Mouse (Mus musculus): ENCODE results near the gene Rbbp8nl. TPM values are rescaled to one million over a fixed set of nuclear protein-coding genes. Genes with fewer than 3 reads are reported as not detected.

Rbbp8nl gene
- polyA plus RNA-seq, 1 experiment, result not detected

DNA sequence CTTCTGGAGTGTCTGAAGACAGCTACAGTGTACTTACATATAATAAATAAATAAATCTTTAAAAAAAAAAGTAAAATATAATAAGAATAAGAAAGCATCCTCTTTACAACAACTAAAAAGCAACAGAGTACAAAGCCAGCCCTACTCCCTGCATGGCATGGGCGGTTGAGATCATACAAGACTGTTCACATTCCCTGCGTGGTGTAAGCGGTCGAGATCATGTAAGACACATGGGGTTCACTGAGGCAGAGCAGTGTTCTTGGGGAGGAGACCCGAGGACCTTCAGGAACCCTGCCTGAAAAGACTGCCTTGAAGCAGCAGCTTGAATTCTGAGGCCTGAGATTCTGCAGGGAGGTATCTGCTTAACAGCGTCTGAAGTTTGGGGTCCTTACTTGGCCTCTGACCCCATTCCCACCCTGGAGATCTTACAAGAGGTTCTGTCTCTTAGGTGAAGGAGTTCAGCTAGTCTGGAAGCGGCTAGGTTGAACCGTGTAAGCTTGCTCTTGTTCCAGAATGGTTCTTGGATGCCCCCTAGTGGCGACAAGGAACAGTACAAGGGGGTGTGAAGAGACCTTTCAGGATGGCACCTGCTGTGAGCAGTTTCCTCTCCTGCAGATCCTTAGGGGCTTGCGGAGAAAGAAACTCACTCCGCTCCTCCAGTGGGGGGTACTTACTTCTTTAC is 38.6 kb downstream of the Rbbp8nl start:
- Histone ChIP-seq H3K27me3 (ENCODE audit: control insufficient read depth, insufficient read depth, insufficient read length) (no peaks in the 10 kb centered on the region), H3K4me3 (no peak overlapping the region), H3K4me2 (ENCODE audit: low read depth) (peak overlapping the region; percentile 12), H3K36me3 (ENCODE audit: control insufficient read depth, insufficient read depth) (no peaks in the 10 kb centered on the region), H3K79me2 (ENCODE audit: control insufficient read depth, insufficient read depth) (no peaks in the 10 kb centered on the region), H3ac (ENCODE audit: control insufficient read depth, insufficient read length) (no peak overlapping the region)
- TF ChIP-seq MYOD1 (IDR thresholded peaks at IDR 0.05; ENCODE audit: control insufficient read depth in 1 of 3, insufficient read length in 2 of 3, low read depth in 2 of 3) (peak in 1 of 3 experiments; percentile 30), MAX (IDR thresholded peaks at IDR 0.05; ENCODE audit: low read depth) (no peak), SRF (IDR thresholded peaks at IDR 0.05; ENCODE audit: control insufficient read depth, insufficient read length, low read depth) (no peak), USF1 (IDR thresholded peaks at IDR 0.05; ENCODE audit: low read depth) (no peak)

- Histone ChIP-seq H3K27me3 (ENCODE audit: control insufficient read depth, insufficient read depth, insufficient read length) (no peaks in the 10 kb centered on the region), H3K4me2 (ENCODE audit: low read depth) (no peak overlapping the region), H3K36me3 (ENCODE audit: control insufficient read depth, insufficient read depth) (no peaks in the 10 kb centered on the region), H3K79me2 (ENCODE audit: control insufficient read depth, insufficient read depth) (no peaks in the 10 kb centered on the region), H3ac (ENCODE audit: control insufficient read depth, insufficient read length) (no peak overlapping the region), H3K4me3 (no peak overlapping the region)
- no peak for TF ChIP-seq CEBPB (IDR thresholded peaks at IDR 0.05; ENCODE audit: insufficient read depth, poor library complexity, severe bottlenecking)
- TF ChIP-seq REST (IDR thresholded peaks at IDR 0.05; ENCODE audit: insufficient read depth, insufficient read length), result no peak
- no peak for TF ChIP-seq TCF3 (IDR thresholded peaks at IDR 0.05; ENCODE audit: insufficient read length, low read depth)
- TF ChIP-seq TCF12 (IDR thresholded peaks at IDR 0.05; ENCODE audit: insufficient read depth, poor library complexity, severe bottlenecking), result no peak
- TF ChIP-seq SRF (IDR thresholded peaks at IDR 0.05; ENCODE audit: control insufficient read depth, insufficient read length, low read depth), result no peak
- TF ChIP-seq MYOD1 (IDR thresholded peaks at IDR 0.05; ENCODE audit: control insufficient read depth in 1 of 3, insufficient read length in 2 of 3, low read depth in 2 of 3), result no peak
- TF ChIP-seq POLR2AphosphoS2 (IDR thresholded peaks at IDR 0.05; ENCODE audit: insufficient read length, low read depth), result no peak
- TF ChIP-seq E2F4 (IDR thresholded peaks at IDR 0.05; ENCODE audit: insufficient read depth), result no peak
- TF ChIP-seq POLR2A (IDR thresholded peaks at IDR 0.05; ENCODE audit: insufficient read length, low read depth), result no peak
Observed at GRCm38 (mm10) chr2:180248947-180249660, 40.6 kb downstream of the Rbbp8nl start.

DNA sequence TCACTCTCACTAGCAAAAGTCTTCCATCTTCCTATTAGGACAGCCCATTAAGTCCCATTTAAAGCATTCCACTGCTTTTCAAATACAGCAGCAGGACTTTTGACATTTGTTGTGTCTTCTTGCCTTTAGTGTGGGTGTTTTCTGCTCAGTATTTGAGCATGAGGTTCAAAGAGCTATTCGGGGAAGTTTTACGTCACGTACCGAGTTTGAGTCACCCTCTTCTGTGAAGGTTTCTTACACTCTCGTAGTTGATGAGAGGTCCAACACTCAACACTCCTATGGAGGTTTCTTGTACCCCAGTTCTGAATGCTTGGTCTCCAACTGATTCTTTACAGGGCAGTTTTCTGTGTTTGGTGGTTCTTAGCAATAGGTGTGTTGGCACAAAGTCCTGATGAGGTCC is 41.8 kb downstream of the Rbbp8nl start:
- TF ChIP-seq MYOD1 (IDR thresholded peaks at IDR 0.05; ENCODE audit: control insufficient read depth in 1 of 3, insufficient read length in 2 of 3, low read depth in 2 of 3) (no peak), POLR2A (IDR thresholded peaks at IDR 0.05; ENCODE audit: insufficient read length, low read depth) (no peak), POLR2AphosphoS2 (IDR thresholded peaks at IDR 0.05; ENCODE audit: insufficient read length, low read depth) (no peak), SRF (IDR thresholded peaks at IDR 0.05; ENCODE audit: control insufficient read depth, insufficient read length, low read depth) (no peak), CEBPB (IDR thresholded peaks at IDR 0.05; ENCODE audit: insufficient read depth, poor library complexity, severe bottlenecking) (no peak), MYOG (IDR thresholded peaks at IDR 0.05; ENCODE audit: control insufficient read depth in 1 of 3, insufficient read depth in 1 of 3, insufficient read length in 2 of 3, low read depth in 2 of 3) (no peak), MAX (IDR thresholded peaks at IDR 0.05; ENCODE audit: low read depth) (no peak), USF1 (IDR thresholded peaks at IDR 0.05; ENCODE audit: low read depth) (no peak), TCF3 (IDR thresholded peaks at IDR 0.05; ENCODE audit: insufficient read length, low read depth) (no peak), REST (IDR thresholded peaks at IDR 0.05; ENCODE audit: insufficient read depth, insufficient read length) (no peak), E2F4 (IDR thresholded peaks at IDR 0.05; ENCODE audit: insufficient read depth) (no peak), TCF12 (IDR thresholded peaks at IDR 0.05; ENCODE audit: insufficient read depth, poor library complexity, severe bottlenecking) (no peak)
- Histone ChIP-seq H3K4me2 (ENCODE audit: low read depth) (no peak overlapping the region), H3K27me3 (ENCODE audit: control insufficient read depth, insufficient read depth, insufficient read length) (no peaks in the 10 kb centered on the region)

GRCm38 (mm10) chr2:180243108-180243507 is 46.6 kb downstream of the Rbbp8nl start:
- no peaks in the 10 kb centered on the region for H3K79me2 ChIP-seq (ENCODE audit: control insufficient read depth, insufficient read depth)
- H3K27me3 ChIP-seq (ENCODE audit: control insufficient read depth, insufficient read depth, insufficient read length), result no peaks in the 10 kb centered on the region
- TF ChIP-seq MYOG (IDR thresholded peaks at IDR 0.05; ENCODE audit: control insufficient read depth in 1 of 3, insufficient read depth in 1 of 3, insufficient read length in 2 of 3, low read depth in 2 of 3) (no peak), REST (IDR thresholded peaks at IDR 0.05; ENCODE audit: insufficient read depth, insufficient read length) (no peak), E2F4 (IDR thresholded peaks at IDR 0.05; ENCODE audit: insufficient read depth) (no peak), MAX (IDR thresholded peaks at IDR 0.05; ENCODE audit: low read depth) (no peak), TCF3 (IDR thresholded peaks at IDR 0.05; ENCODE audit: insufficient read length, low read depth) (no peak), TCF12 (IDR thresholded peaks at IDR 0.05; ENCODE audit: insufficient read depth, poor library complexity, severe bottlenecking) (no peak), MYOD1 (IDR thresholded peaks at IDR 0.05; ENCODE audit: control insufficient read depth in 1 of 3, insufficient read length in 2 of 3, low read depth in 2 of 3) (no peak), POLR2AphosphoS2 (IDR thresholded peaks at IDR 0.05; ENCODE audit: insufficient read length, low read depth) (no peak), USF1 (IDR thresholded peaks at IDR 0.05; ENCODE audit: low read depth) (no peak), POLR2A (IDR thresholded peaks at IDR 0.05; ENCODE audit: insufficient read length, low read depth) (no peak), SRF (IDR thresholded peaks at IDR 0.05; ENCODE audit: control insufficient read depth, insufficient read length, low read depth) (no peak), CEBPB (IDR thresholded peaks at IDR 0.05; ENCODE audit: insufficient read depth, poor library complexity, severe bottlenecking) (no peak)
- no peak overlapping the region for H3K4me3 ChIP-seq
- H3K36me3 ChIP-seq (ENCODE audit: control insufficient read depth, insufficient read depth), result no peaks in the 10 kb centered on the region
- no peak overlapping the region for H3ac ChIP-seq (ENCODE audit: control insufficient read depth, insufficient read length)
- H3K4me2 ChIP-seq (ENCODE audit: low read depth), result no peak overlapping the region

More for the DNA sequence above, 41.8 kb downstream of the Rbbp8nl start:
- Histone ChIP-seq H3K79me2 (ENCODE audit: control insufficient read depth, insufficient read depth) (no peaks in the 10 kb centered on the region), H3ac (ENCODE audit: control insufficient read depth, insufficient read length) (no peak overlapping the region), H3K36me3 (ENCODE audit: control insufficient read depth, insufficient read depth) (no peaks in the 10 kb centered on the region), H3K4me3 (no peak overlapping the region)
